Mouse (Mus musculus) CD4-positive, CD25-positive, alpha-beta regulatory T cell, adult 2 months (primary cell): ENCODE results near the gene Evl.

Experiments used
- DNase-seq: peaks from one replicate; pipeline ENCODE4 v3.0.0-alpha.2; 2012; ENCODE audit warnings: low read depth, low spot score

Evl gene

DNA sequence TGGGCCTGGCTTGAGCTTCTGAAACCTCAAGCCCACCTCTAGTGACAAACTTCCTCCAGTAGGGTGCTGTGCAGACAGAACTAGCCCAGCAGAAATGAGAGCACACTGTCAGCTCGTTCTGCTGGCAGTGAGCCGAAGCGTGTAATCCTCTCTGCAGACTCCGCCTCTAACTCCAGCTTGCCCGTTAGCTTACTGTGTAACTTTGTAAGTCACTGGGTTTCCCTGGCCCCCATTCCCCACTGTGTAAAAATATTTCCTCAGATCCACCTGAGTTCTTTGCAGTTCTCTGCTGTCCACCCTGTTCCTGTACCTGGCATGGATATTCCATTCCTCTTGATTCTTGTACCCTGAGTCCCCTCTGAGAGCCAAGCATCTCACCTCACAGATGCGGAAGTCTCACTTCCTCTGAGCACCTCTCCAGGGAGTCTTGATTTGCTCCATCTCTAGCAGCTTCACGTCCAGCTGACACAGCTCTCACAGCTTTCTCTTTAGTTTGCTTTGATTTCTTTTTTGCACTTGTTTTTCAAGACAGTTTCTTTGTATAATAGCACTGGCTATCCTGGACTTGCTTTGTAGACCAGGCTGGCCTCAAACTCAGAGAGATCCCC is 96.6 kb downstream of the Evl start:
- DNase-seq, result peak; percentile 42

DNA sequence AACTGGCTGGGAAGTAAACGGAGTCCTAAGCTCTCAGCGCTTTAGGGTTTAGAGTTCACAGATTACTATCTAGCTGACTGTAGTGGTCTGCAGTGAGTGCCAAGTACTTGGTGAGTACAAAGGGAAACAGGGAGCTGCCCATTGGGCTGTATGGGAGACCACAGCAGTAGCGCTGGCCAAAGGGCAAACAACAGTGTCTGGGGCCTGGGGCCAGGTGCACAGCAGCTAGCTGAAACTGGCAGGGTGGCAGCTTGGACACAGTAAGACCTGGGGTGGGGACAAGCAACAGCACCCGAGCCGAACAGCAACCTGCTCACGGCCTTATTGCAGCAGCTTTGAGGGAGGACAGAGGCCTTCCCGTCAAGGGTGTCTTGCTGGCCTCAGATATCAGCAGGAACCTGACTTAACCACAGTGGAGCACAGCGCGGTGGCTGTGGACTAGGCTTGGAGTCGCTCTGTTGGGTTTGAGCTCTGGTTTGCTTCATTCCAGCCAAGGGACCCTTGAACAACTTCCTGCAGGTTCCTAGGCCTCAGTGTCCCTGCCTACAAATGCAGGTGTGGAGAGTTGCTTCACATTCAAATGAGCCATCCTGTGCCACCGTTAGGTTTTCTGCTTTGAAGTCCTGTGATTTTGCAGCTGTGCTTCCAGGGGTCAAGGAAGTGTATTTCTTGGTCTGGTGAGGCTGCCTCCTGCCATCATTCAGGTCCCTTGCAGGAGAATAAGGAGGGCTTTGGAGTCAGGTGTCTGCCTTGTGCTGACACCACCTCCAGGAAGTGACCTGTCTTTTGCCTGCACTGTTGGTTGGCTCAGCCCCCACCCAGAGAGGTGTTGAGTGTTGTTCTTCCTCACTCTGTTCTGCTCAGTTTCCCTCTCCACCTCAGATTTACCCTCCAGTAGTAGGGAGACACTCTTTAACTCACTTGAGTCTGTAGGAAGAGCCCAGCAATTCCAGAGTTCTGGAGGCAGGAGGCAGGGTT is 99.1 kb downstream of the Evl start:
- peak; percentile 31 for DNase-seq

- peak; percentile 77 for DNase-seq
Measured at GRCm38 (mm10) chr12:108657350-108657749, 102.8 kb downstream of the Evl start.

DNA sequence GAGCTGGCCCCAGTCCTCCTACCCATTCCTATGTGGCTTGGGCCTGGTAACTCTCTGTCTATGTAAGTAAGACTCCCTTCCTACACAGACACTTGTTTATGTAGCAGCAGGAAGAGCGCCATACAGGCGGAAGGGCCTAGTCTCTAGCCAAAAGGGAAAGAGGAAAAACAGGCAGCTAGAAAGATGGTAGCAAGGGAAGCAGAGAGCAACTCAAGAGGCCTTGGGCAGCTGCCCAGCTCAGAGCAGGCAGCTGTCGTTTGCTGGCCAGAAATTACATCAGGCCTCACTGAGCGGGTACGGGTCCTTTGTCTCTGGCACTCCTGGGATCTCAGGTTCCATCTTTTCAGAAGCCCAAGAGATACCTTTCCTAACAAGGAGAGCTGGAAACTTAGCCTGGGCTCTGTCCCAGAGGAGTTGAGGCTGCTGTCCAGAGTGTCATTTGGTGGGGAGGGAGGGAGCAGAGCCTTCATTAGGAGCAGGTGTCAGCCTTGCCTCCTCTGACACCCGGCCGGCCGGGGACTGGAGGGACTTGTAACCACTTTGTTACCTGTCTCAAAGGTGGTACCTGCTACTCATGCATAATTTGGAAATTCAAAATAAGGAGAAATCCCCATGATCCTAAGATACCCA is 114.2 kb downstream of the Evl start:
- no peak for DNase-seq

DNA sequence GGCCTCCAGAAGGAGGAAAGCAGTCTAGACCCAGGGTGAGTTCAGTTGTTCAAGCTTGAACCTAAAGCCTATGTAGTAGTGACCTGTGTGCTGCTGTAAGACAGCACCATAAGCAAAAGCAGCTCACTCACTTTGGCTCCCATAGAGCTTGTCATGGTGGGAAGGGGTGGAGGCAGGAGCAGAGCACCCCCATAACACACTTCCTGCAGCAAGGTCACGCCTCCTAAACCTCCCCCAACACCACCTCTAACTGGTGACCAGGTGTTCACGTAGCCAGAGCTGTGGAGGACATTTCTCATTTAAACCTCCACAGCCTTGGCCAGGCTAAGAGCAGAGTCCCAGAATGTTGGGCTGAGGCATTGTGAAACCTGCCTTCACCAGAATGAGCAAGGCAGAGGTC is 117.0 kb downstream of the Evl start:
- DNase-seq, result no peak

DNA sequence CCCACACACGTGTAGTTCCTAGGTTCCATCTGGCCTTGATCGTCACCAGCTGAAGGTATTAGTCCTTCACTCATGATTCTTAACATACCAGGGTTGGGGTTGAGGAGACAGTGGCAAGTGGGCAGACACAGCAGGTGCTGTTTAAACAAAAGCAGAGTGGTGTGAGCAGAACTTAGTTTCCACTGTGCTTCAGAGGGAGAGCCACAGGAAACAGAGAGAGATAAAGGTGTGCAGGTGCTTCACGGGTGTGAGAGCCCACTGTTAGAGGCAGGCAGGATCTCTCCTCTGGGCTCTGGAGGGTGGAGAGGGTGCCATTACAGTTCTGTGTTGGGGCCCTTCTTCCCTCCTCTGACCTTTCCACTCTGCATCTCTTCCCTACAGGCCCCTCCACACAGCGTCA is 118.4 kb downstream of the Evl start:
- DNase-seq, result no peak

GRCm38 (mm10) chr12:108673546-108673945 is 119.0 kb downstream of the Evl start:
- DNase-seq, result no peak

DNA sequence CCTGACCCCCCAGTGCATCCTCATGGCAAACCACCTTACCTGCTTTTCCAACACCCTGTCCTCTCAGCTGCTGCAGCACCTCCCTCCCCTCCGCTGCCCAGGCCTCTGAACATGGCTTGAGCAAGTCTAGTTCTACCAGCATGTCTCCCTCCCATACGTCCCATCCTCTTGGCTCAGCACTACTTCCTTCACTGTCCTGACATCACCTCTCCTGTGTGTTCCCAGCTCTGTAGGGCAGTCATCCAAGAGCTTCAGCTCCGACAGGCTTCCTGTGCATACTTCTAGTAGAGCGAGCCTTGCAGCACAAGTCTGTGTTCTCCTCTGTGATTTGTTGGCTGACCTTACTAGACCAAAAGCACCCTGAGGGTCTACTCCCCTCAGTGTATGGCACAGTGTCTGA is 120.0 kb downstream of the Evl start:
- no peak for DNase-seq

GRCm38 (mm10) chr12:108674916-108675315 is 120.4 kb downstream of the Evl start:
- no peak for DNase-seq

GRCm38 (mm10) chr12:108675614-108676401 is 121.3 kb downstream of the Evl start:
- peak; percentile 27 for DNase-seq

- DNase-seq, result no peak
Measured at GRCm38 (mm10) chr12:108677116-108677515, 122.6 kb downstream of the Evl start.

- no peak for DNase-seq
Measured at GRCm38 (mm10) chr12:108678366-108678765, 123.8 kb downstream of the Evl start.

DNA sequence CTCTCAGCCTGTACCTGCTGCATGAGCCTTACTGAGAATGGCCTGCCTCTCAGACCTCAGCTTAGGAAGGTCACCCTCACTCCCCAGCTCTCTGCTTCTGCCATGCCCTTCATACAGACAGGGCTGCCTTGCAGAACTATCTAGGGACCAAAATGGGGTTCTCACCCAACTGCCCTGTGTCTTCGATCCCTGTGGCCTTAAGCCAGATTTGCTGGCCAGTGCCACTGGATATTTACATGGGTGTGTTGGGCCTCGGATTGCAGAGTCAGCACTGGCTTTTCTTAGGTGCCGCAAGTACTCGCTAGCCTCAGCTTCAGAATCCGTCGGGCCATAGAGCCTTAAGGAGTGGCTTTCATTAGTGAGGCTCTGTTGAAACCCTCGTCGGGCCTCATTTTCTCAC is 126.3 kb downstream of the Evl start:
- DNase-seq, result no peak

DNA sequence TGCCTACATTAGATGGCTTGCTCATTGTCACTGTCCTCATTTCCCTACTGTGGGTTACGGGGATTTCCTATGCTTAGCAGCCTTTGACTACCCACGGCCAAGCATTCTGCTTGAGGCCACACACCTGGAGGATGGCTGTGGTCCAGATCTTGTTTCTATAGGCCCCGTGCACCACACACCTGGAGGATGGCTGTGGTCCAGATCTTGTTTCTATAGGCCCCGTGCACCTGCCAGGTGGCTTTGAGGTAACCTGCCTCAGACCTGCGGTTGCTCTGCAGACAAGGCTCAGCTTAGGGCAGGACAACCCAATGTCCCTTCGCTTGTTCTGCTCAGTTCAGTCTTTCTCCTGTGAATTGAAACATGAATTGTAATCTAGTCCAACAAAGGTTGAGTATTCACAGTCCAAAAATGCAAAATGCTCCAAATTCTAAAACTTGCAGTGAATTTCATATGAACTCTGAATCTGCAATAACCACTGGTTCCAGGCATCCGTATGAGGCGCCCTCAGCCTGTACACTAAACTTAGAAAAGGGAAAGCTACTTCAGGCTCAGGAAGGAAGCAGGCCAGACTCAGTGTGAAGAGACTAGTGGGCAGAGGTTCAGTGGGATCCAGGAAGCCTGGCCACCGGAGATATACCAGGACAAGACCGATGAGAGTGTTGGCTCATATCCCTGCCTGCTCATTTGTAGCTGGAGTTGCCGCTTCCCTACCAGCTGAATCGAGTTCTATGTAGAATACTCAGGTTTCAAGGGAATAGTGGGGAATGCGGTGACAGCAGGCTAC is 127.9 kb downstream of the Evl start:
- DNase-seq, result no peak

GRCm38 (mm10) chr12:108686463-108686862 is 131.9 kb downstream of the Evl start:
- DNase-seq, result peak; percentile 48

- no peak for DNase-seq
Measured at GRCm38 (mm10) chr12:108686926-108687325, 132.4 kb downstream of the Evl start.

- DNase-seq, result no peak
Measured at GRCm38 (mm10) chr12:108689167-108689566, 134.6 kb downstream of the Evl start.

DNA sequence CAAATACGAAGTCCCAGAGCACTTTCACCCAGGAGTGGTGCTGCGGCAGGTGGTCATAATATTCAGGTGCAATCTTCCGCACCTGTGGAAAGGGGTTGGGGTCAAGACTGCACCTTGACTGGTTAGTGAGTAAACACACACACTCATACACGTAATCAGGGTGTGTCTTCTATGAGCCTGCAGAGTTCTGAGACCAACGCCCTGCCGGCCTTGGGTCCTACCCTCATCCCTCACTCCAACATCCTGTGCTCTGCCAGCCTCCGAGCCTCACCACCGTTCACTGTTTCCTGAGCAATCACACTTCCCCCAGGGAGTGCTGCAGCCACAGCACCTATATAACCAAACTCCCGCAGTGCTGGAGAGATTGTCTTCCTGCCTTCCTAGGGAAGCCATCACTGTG is 136.0 kb downstream of the Evl start:
- no peak for DNase-seq

- DNase-seq, result no peak
Measured at GRCm38 (mm10) chr12:108693592-108693991, 139.1 kb downstream of the Evl start.

- no peak for DNase-seq
Measured at GRCm38 (mm10) chr12:108694223-108694622, 139.7 kb downstream of the Evl start.
